ENCODE assay signal across 8 mouse cellular contexts in genomic region chr15:79377681-79378080, GRCm38 (mm10). TPM values are rescaled to one million over a fixed set of nuclear protein-coding genes. Genes with fewer than 3 reads are reported as not detected.
DNase-seq lines count a peak whose midpoint lies in the region; ATAC-seq lines count a peak whose summit lies in the region.

No protein-coding gene starts in this region.

- no peaks in the 10 kb centered on the region for H3K27me3 ChIP-seq in forebrain, embryonic 14.5 days (replicated peaks; ENCODE audit: control insufficient read depth, insufficient read depth, low read length)

- H3K9ac ChIP-seq in forebrain, embryonic 14.5 days (ENCODE audit: low read length): no peak overlapping the region

- peak; percentile 55 for DNase-seq in right cerebral cortex, adult 18-20 months
- DNase-seq in right cerebral cortex, adult 2 months (ENCODE audit: low spot score in 2 of 2): no peak
- DNase-seq in gastrocnemius, postnatal 10 days: peak; percentile 68
- peak; percentile 79 for DNase-seq in kidney, postnatal 10 days
- DNase-seq in ovary, postnatal 36 days (ENCODE audit: low spot score): peak; percentile 58
- DNase-seq in retina, embryonic 14.5 days (ENCODE audit: low spot score): no peak
- no peak for DNase-seq in cerebellum, postnatal 14 days
- no peak for DNase-seq in forebrain, embryonic 14.5 days (ENCODE audit: low spot score)

- H3K36me3 ChIP-seq in forebrain, embryonic 14.5 days (ENCODE audit: control insufficient read depth, insufficient read depth, low read length): peaks cover 47% of the 10 kb centered on the region

- no peak overlapping the region for H3K4me3 ChIP-seq in forebrain, embryonic 14.5 days (ENCODE audit: low read depth, low read length)

- WGBS in forebrain, embryonic 14.5 days: 82% methylated on average over 6 of the region's 6 CpGs

- ATAC-seq in forebrain, embryonic 14.5 days: no peak

- no peaks in the 10 kb centered on the region for H3K9me3 ChIP-seq in forebrain, embryonic 14.5 days (replicated peaks; ENCODE audit: control insufficient read depth, low read length)

- H3K4me1 ChIP-seq in forebrain, embryonic 14.5 days (ENCODE audit: control insufficient read depth, insufficient read depth, low read length): 0 out of 2 replicates have a peak, but pooled peaks cover 7% of the 10 kb centered on the region

- H3K27ac ChIP-seq in forebrain, embryonic 14.5 days (ENCODE audit: low read depth, low read length): no peak overlapping the region

- H3K4me2 ChIP-seq in forebrain, embryonic 14.5 days (ENCODE audit: low read length): no peak overlapping the region

RNA-seq across cellular contexts. Expression of gene Tmem184b, which starts 25.7 kb away (rescaled TPM):
- total RNA-seq in gastrocnemius, postnatal 10 days (2021): 10 to 100 TPM; 42.0 to 47.5 TPM
- 20.3 and 30.6 TPM in 2 replicates for polyA plus RNA-seq in forebrain, embryonic 14.5 days (2014; fragmentation: Nextera tagmentation; extraction: Ambion mirVana)

RNA-seq across cellular contexts. Expression of gene Maff, which starts 31.3 kb away (rescaled TPM):
- total RNA-seq in gastrocnemius, postnatal 10 days (2021): 1 to 10 TPM; 2.0 to 2.6 TPM
- polyA plus RNA-seq in forebrain, embryonic 14.5 days (2014; fragmentation: Nextera tagmentation; extraction: Ambion mirVana): 0.72 and 1.6 TPM in 2 replicates

RNA-seq across cellular contexts. Expression of gene Pla2g6, which starts 49.5 kb away (rescaled TPM):
- 1 to 10 TPM; 9.2 to 9.8 TPM for total RNA-seq in gastrocnemius, postnatal 10 days (2021)
- 14.0 and 18.9 TPM in 2 replicates for polyA plus RNA-seq in forebrain, embryonic 14.5 days (2014; fragmentation: Nextera tagmentation; extraction: Ambion mirVana)

Comparison
In these comparisons a context has a peak if more than half of its experiments do, and no peak if none do; other contexts are left out.
1. DNase-seq: peak in right cerebral cortex, adult 18-20 months (single experiment), gastrocnemius, postnatal 10 days (single experiment), kidney, postnatal 10 days (single experiment) and ovary, postnatal 36 days (single experiment); none in right cerebral cortex, adult 2 months (0 of 2), retina, embryonic 14.5 days (single experiment), cerebellum, postnatal 14 days (0 of 2) and forebrain, embryonic 14.5 days (single experiment).